Mouse (Mus musculus) left cerebral cortex, adult 18-20 months (tissue): ENCODE measurements around the gene Usp35. TPM values are rescaled to one million over a fixed set of nuclear protein-coding genes. Genes with fewer than 3 reads are reported as not detected.

Source experiments
- DNase-seq, 2 experiments: peaks; one replicate each; pipeline ENCODE4 v3.0.0; 2021 to 2022; ENCODE audit warnings: low spot score in 2 of 2, mixed read lengths in 1 of 2
- total RNA-seq, 2 experiments: library from RNA; stranded (reverse); gene quantifications; 2 replicates each; pipeline ENCODE4 v1.2.3; 2021

Usp35 gene
- total RNA-seq, 2 experiments from 2014 or later: 17.2 to 19.3 TPM

DNA sequence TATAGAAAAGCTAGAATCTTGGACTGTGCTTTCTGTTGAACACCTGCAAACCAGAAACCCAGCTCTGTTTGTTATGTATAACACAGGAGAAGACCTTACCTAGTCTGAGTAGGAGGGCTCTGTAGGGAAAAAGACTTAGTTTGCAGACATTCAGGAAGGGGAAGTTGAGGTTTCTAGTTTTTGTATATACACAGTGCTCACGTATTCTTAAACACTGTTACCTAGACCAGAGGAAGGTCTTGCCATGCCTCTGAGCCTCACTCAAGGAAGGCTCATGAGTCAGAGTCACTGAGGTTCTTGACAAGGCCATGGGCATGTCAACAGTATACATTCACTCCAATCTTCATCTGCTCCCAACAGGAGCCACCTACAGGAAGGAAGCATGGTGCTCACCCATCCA lies 60.8 kb downstream of the Usp35 start:
- no peak for DNase-seq

GRCm38 (mm10) chr7:97270367-97270766 lies 61.5 kb downstream of the Usp35 start:
- DNase-seq: no peak

- no peak for DNase-seq
Measured at GRCm38 (mm10) chr7:97262541-97262940, 69.3 kb downstream of the Usp35 start.

Other genes with a start within 250 kb of the Usp35 start
- 10 to 100 TPM; 13.7 to 15.1 TPM for gene Kctd21, start 307 bp upstream of the Usp35 start, total RNA-seq
- 10 to 100 TPM in 1 of 2 experiments, 1 to 10 TPM in 1; 9.8 to 10.4 TPM for gene Alg8, start 39.6 kb upstream of the Usp35 start, total RNA-seq
- gene Ndufc2, start 68.0 kb upstream of the Usp35 start, total RNA-seq: 100 to 1,000 TPM; 232 to 247 TPM
- gene Thrsp, start 85.7 kb upstream of the Usp35 start, total RNA-seq: 10 to 100 TPM; 17.3 to 20.7 TPM
- gene Kctd14, start 119.3 kb upstream of the Usp35 start, total RNA-seq: 1 to 10 TPM; 3.5 to 3.6 TPM
- 10 to 100 TPM; 29.6 to 31.1 TPM for gene Ints4, start 148.9 kb upstream of the Usp35 start, total RNA-seq
- 10 to 100 TPM; 33.0 to 40.5 TPM for gene Aamdc, start 247.5 kb upstream of the Usp35 start, total RNA-seq
- 10 to 100 TPM; 45.0 to 48.3 TPM for gene Rsf1, start 247.9 kb upstream of the Usp35 start, total RNA-seq